Mouse (Mus musculus): Measurements from ENCODE around the gene Prpf3. TPM values are rescaled to one million over a fixed set of nuclear protein-coding genes. Genes with fewer than 3 reads are reported as not detected.

Prpf3 gene
- total RNA-seq, 2 experiments from 2014 or later = 19.2 to 27.2 TPM

Other genes starting within 250 kb of the Prpf3 start
- 10 to 100 TPM; 62.5 to 63.7 TPM for gene Ensa, start 230.9 kb downstream of the Prpf3 start, total RNA-seq (2021)
- gene Mcl1, start 197.1 kb downstream of the Prpf3 start, total RNA-seq (2021) = 100 to 1,000 TPM; 161 to 165 TPM
- 10 to 100 TPM; 48.3 to 57.2 TPM for gene Adamtsl4, start 168.0 kb downstream of the Prpf3 start, total RNA-seq (2021)
- 10 to 100 TPM; 46.0 to 59.8 TPM for gene Ecm1, start 116.3 kb downstream of the Prpf3 start, total RNA-seq (2021)
- gene Tars2, start 95.7 kb downstream of the Prpf3 start, total RNA-seq (2021) = 10 to 100 TPM; 41.6 to 44.4 TPM
- gene Rprd2, start 37.0 kb downstream of the Prpf3 start, total RNA-seq (2021) = 10 to 100 TPM; 41.3 to 42.1 TPM
- 100 to 1,000 TPM; 275 to 290 TPM for gene Mrps21, start 15.6 kb upstream of the Prpf3 start, total RNA-seq (2021)
- gene Ciart, start 26.4 kb upstream of the Prpf3 start, total RNA-seq (2021) = 1 to 10 TPM; 2.8 to 3.0 TPM
- 10 to 100 TPM; 24.0 to 24.6 TPM for gene BC028528, start 36.1 kb upstream of the Prpf3 start, total RNA-seq (2021)
- 100 to 1,000 TPM; 113 to 114 TPM for gene Aph1a, start 38.1 kb upstream of the Prpf3 start, total RNA-seq (2021)
- gene Car14, start 48.8 kb upstream of the Prpf3 start, total RNA-seq (2021) = 100 to 1,000 TPM; 153 to 157 TPM
- 10 to 100 TPM; 72.7 to 86.1 TPM for gene Anp32e, start 73.4 kb upstream of the Prpf3 start, total RNA-seq (2021)
- gene Plekho1, start 140.1 kb upstream of the Prpf3 start, total RNA-seq (2021) = 10 to 100 TPM; 92.3 to 93.0 TPM
- 10 to 100 TPM; 27.7 to 29.7 TPM for gene Vps45, start 202.6 kb upstream of the Prpf3 start, total RNA-seq (2021)
- gene Otud7b, start 248.6 kb upstream of the Prpf3 start, total RNA-seq (2021) = 10 to 100 TPM; 49.4 to 54.4 TPM